Mouse (Mus musculus) MEL (cell line): ENCODE results near the gene Zfp952. TPM values are rescaled to one million over a fixed set of nuclear protein-coding genes. Genes with fewer than 3 reads are reported as not detected.

Experiments used
- DNase-seq: peaks from one replicate; pipeline ENCODE4 v3.0.0; 2011; ENCODE audit warnings: low read depth, low spot score
- H3K27ac ChIP-seq: 2 replicates; pipeline ENCODE4 v1.5.1; 2012; ENCODE audit warnings: low read depth, mild to moderate bottlenecking, control low read depth, low read length, moderate library complexity; ENCODE audit not compliant: control insufficient read depth
- H3K27me3 ChIP-seq, 2 experiments: fragments of 150-350 bp in 1 of 2; sonication (generic) in 1 of 2; 2 replicates each; pipeline ENCODE4 v1.6.1; 2012; ENCODE audit warnings: low read length in 2 of 2, mild to moderate bottlenecking in 2 of 2, improper control_type of control experiment in 1 of 2, moderate library complexity in 1 of 2; ENCODE audit not compliant: insufficient read depth in 2 of 2, control insufficient read depth in 1 of 2
- H3K36me3 ChIP-seq, 2 experiments: 2 replicates each; pipeline ENCODE4 v1.6.1; 2012 to 2014; ENCODE audit warnings: low read length in 2 of 2, improper control_type of control experiment in 1 of 2, inconsistent platforms in 1 of 2, mild to moderate bottlenecking in 1 of 2; ENCODE audit not compliant: insufficient read depth in 2 of 2, control insufficient read depth in 1 of 2
- H3K4me1 ChIP-seq, 2 experiments: fragments of 150-350 bp in 1 of 2; sonication (generic) in 1 of 2; 2 replicates each; pipeline ENCODE4 v1.6.1; 2012; ENCODE audit warnings: low read length in 2 of 2, improper control_type of control experiment in 1 of 2, mild to moderate bottlenecking in 1 of 2; ENCODE audit not compliant: insufficient read depth in 2 of 2, control insufficient read depth in 1 of 2
- H3K4me3 ChIP-seq, 2 experiments: fragments of 150-350 bp in 1 of 2; sonication (generic) in 1 of 2; 2 replicates each; pipeline ENCODE4 v1.5.1; 2012; ENCODE audit warnings: low read depth in 2 of 2, low read length in 2 of 2, mild to moderate bottlenecking in 2 of 2, moderate library complexity in 2 of 2, control low read depth in 1 of 2, improper control_type of control experiment in 1 of 2; ENCODE audit not compliant: control insufficient read depth in 1 of 2, insufficient read depth in 1 of 2
- H3K79me2 ChIP-seq: 2 replicates; pipeline ENCODE4 v1.6.1; 2012; ENCODE audit warnings: mild to moderate bottlenecking, low read length, moderate library complexity; ENCODE audit not compliant: control insufficient read depth, poor library complexity, insufficient read depth
- H3K9ac ChIP-seq: 2 replicates; pipeline ENCODE4 v1.6.1; 2012; ENCODE audit warnings: low read depth, mild to moderate bottlenecking, control low read depth, low read length, moderate library complexity; ENCODE audit not compliant: control insufficient read depth, poor library complexity, severe bottlenecking
- H3K9me3 ChIP-seq: fragments of 150-350 bp; sonication (generic); replicated peaks from 2 replicates; pipeline ENCODE4 v1.6.1; 2012; ENCODE audit warnings: mild to moderate bottlenecking, low read length, improper control_type of control experiment, moderate library complexity; ENCODE audit not compliant: insufficient read depth
- BHLHE40 ChIP-seq: IDR thresholded peaks from 2 replicates; pipeline ENCODE4 v1.6.1; 2012; ENCODE audit warnings: low read depth, mild to moderate bottlenecking, inconsistent platforms, low read length, improper control_type of control experiment, borderline replicate concordance
- CHD2 ChIP-seq: IDR thresholded peaks from 2 replicates; pipeline ENCODE4 v1.6.1; 2011; ENCODE audit warnings: low read length, improper control_type of control experiment
- CTCF ChIP-seq, 3 experiments: IDR thresholded peaks in 2 of 3; conservative IDR thresholded peaks in 1 of 3; 2 replicates each; pipeline ENCODE4 v1.5.1; 2011 to 2012; ENCODE audit warnings: low read length in 3 of 3, low read depth in 2 of 3, mild to moderate bottlenecking in 2 of 3, improper control_type of control experiment in 1 of 3, inconsistent platforms in 1 of 3, mixed read lengths in 1 of 3, moderate library complexity in 1 of 3; ENCODE audit not compliant: control insufficient read depth in 1 of 3, insufficient read depth in 1 of 3, poor library complexity in 1 of 3, severe bottlenecking in 1 of 3
- E2F4 ChIP-seq: IDR thresholded peaks from 2 replicates; pipeline ENCODE4 v1.6.1; 2011; ENCODE audit warnings: low read depth, low read length, improper control_type of control experiment, borderline replicate concordance
- ELF1 ChIP-seq: IDR thresholded peaks from 2 replicates; pipeline ENCODE4 v1.6.1; 2014; ENCODE audit warnings: low read depth, mild to moderate bottlenecking, inconsistent platforms, low read length, improper control_type of control experiment, moderate library complexity
- GATA1 ChIP-seq: IDR thresholded peaks from 2 replicates; pipeline ENCODE4 v1.6.1; 2011; ENCODE audit warnings: low read depth, low read length, improper control_type of control experiment
- HCFC1 ChIP-seq: IDR thresholded peaks from 2 replicates; pipeline ENCODE4 v1.6.1; 2012; ENCODE audit warnings: low read depth, mild to moderate bottlenecking, inconsistent platforms, low read length, improper control_type of control experiment, moderate library complexity
- JUND ChIP-seq: IDR thresholded peaks from 2 replicates; pipeline ENCODE4 v1.6.1; 2011; ENCODE audit warnings: low read depth, mild to moderate bottlenecking, improper control_type of control experiment, low read length
- KAT2A ChIP-seq: conservative IDR thresholded peaks from 2 replicates; pipeline ENCODE4 v1.6.1; 2012; ENCODE audit warnings: low read depth, low read length, improper control_type of control experiment, inconsistent platforms
- MAFK ChIP-seq: IDR thresholded peaks from 2 replicates; pipeline ENCODE4 v1.6.1; 2011; ENCODE audit warnings: low read depth, mild to moderate bottlenecking, low read length, improper control_type of control experiment, borderline replicate concordance
- MAX ChIP-seq: IDR thresholded peaks from 2 replicates; pipeline ENCODE4 v1.6.1; 2011; ENCODE audit warnings: low read length, improper control_type of control experiment
- MAZ ChIP-seq: IDR thresholded peaks from 2 replicates; pipeline ENCODE4 v1.6.1; 2012; ENCODE audit warnings: low read depth, mild to moderate bottlenecking, inconsistent platforms, low read length, improper control_type of control experiment
- MXI1 ChIP-seq: IDR thresholded peaks from 2 replicates; pipeline ENCODE4 v1.6.1; 2011; ENCODE audit warnings: mild to moderate bottlenecking, low read depth, low read length, improper control_type of control experiment
- MYB ChIP-seq: IDR thresholded peaks from 2 replicates; pipeline ENCODE4 v1.6.1; 2011; ENCODE audit warnings: mild to moderate bottlenecking, low read depth, low read length, improper control_type of control experiment
- MYC ChIP-seq: IDR thresholded peaks from 2 replicates; pipeline ENCODE4 v1.6.1; 2011; ENCODE audit warnings: low read depth, mild to moderate bottlenecking, low read length, improper control_type of control experiment, moderate library complexity
- NELFE ChIP-seq: IDR thresholded peaks from 2 replicates; pipeline ENCODE4 v1.6.1; 2011; ENCODE audit warnings: low read depth, low read length, improper control_type of control experiment
- POLR2A ChIP-seq, 2 experiments: IDR thresholded peaks; 2 replicates each; pipeline ENCODE4 v1.6.1; 2011 to 2012; ENCODE audit warnings: low read length in 2 of 2, mild to moderate bottlenecking in 2 of 2, control low read depth in 1 of 2, improper control_type of control experiment in 1 of 2, low read depth in 1 of 2, moderate library complexity in 1 of 2; ENCODE audit not compliant: control insufficient read depth in 1 of 2, insufficient read depth in 1 of 2, poor library complexity in 1 of 2
- SMC3 ChIP-seq: IDR thresholded peaks from 2 replicates; pipeline ENCODE4 v1.6.1; 2011; ENCODE audit warnings: low read depth, low read length, improper control_type of control experiment
- TBP ChIP-seq: IDR thresholded peaks from 2 replicates; pipeline ENCODE4 v1.8.0; 2011; ENCODE audit warnings: low read depth, low read length, improper control_type of control experiment
- TCF12 ChIP-seq: IDR thresholded peaks from 2 replicates; pipeline ENCODE4 v1.6.1; 2014; ENCODE audit warnings: low read depth, mild to moderate bottlenecking, inconsistent platforms, low read length, improper control_type of control experiment, moderate library complexity
- UBTF ChIP-seq: IDR thresholded peaks from 2 replicates; pipeline ENCODE4 v1.6.1; 2012; ENCODE audit warnings: low read depth, mild to moderate bottlenecking, inconsistent platforms, low read length, improper control_type of control experiment, moderate library complexity, borderline replicate concordance; ENCODE audit not compliant: insufficient read depth
- ZC3H11A ChIP-seq: IDR thresholded peaks from 2 replicates; pipeline ENCODE4 v1.6.1; 2012; ENCODE audit warnings: low read depth, mild to moderate bottlenecking, inconsistent platforms, low read length, improper control_type of control experiment
- ZKSCAN1 ChIP-seq: IDR thresholded peaks from 2 replicates; pipeline ENCODE4 v1.6.1; 2012; ENCODE audit warnings: low read depth, mild to moderate bottlenecking, inconsistent platforms, low read length, improper control_type of control experiment, moderate library complexity
- polyA plus RNA-seq, 2 experiments: library from polyadenylated mRNA; stranded (reverse) in 1 of 2; unstranded in 1 of 2; fragments of >175 nt in 1 of 2; fragments of >200 nt in 1 of 2; gene quantifications; 2 replicates each; pipeline versions ENCODE4 v1.2.1 to v1.2.4; 2012; ENCODE audit warnings: low replicate concordance in 2 of 2, low read depth in 1 of 2; ENCODE audit not compliant: insufficient read length in 2 of 2, insufficient read depth in 1 of 2, missing spikeins in 1 of 2
- total RNA-seq: library from RNA; depleted of rRNA; stranded (reverse); fragments of 300-350 nt; gene quantifications from 2 replicates; pipeline ENCODE4 v1.2.3, GENCODE M21; 2012

Zfp952 gene
- total and polyA plus RNA-seq, 3 experiments: 2.9 to 4.7 TPM; not detected in 1

DNA sequence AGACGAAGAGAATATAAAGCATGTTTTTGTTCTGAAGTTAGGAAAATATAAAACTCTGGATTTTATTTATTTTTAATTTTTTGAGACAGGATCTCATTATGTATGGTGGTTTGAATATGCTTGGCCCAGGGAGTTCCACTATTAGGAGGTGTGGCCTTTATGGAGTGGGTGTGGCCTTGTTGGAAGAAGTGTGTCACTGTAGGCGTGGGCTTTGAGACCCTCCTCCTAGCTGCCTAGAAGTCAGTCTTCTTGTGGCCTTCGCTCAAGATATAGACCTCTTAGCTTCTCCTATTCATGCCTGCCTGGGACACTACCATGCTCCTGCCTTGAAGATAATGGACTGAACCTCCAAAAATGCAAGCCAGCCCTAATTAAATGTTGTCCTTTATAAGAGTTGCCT lies 42.8 kb upstream of the Zfp952 start:
- H3K4me3 ChIP-seq: no peak overlapping the region
- no peaks in the 10 kb centered on the region for H3K9me3 ChIP-seq
- no peaks in the 10 kb centered on the region for H3K27me3 ChIP-seq
- H3K9ac ChIP-seq: no peak overlapping the region
- H3K36me3 ChIP-seq: peaks cover 0 to 3% of the 10 kb centered on the region in 2 experiments; a peak in 2 of 4 replicates
- TF ChIP-seq MYB: no peak
- no peak for TF ChIP-seq ZC3H11A
- TF ChIP-seq TCF12: no peak
- no peak for TF ChIP-seq UBTF
- peak; percentile 24 for DNase-seq
- peaks cover 0 to 5% of the 10 kb centered on the region in 2 experiments; a peak in 1 of 4 replicates for H3K4me1 ChIP-seq
- no peaks in the 10 kb centered on the region for H3K79me2 ChIP-seq
- H3K27ac ChIP-seq: no peak overlapping the region

DNA sequence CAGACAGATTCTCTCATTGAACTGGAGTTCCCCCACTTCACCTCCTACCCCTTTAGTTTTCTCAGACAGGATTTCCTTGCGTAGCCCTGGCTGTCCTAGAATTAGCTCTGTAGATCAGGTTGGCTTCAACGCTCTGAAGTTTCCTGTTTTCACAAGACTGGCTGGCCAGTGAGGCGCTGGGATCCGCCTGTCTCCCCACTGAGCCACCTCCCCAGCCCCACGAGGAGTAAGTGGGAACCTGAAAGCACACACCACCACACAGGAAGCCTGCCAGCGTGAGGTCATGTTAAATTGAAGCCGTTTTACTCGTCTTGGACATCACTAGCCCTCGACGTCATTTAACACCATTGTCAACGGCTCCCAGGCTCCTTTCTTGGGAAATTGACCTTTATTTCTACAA lies 41.9 kb upstream of the Zfp952 start:
- H3K27me3 ChIP-seq: no peaks in the 10 kb centered on the region
- no peak for DNase-seq
- no peak overlapping the region for H3K9ac ChIP-seq
- peaks cover 0 to 3% of the 10 kb centered on the region in 2 experiments; a peak in 2 of 4 replicates for H3K36me3 ChIP-seq
- peaks cover 0 to 5% of the 10 kb centered on the region in 2 experiments; a peak in 1 of 4 replicates for H3K4me1 ChIP-seq
- H3K79me2 ChIP-seq: no peaks in the 10 kb centered on the region
- H3K27ac ChIP-seq: no peak overlapping the region
- TF ChIP-seq JUND (no peak), HCFC1 (no peak), E2F4 (no peak), MAFK (no peak), POLR2A (IDR thresholded peaks at IDR 0.05; ENCODE audit: control insufficient read depth in 1 of 2, insufficient read depth in 1 of 2, low read depth in 1 of 2, low read length in 2 of 2, poor library complexity in 1 of 2) (no peak), KAT2A (no peak), MXI1 (no peak), ELF1 (no peak), MAX (no peak), BHLHE40 (no peak), MAZ (no peak), NELFE (no peak), CTCF (IDR thresholded peaks at IDR 0.05 in 2 of 3, conservative IDR thresholded peaks at IDR 0.05 in 1 of 3; ENCODE audit: control insufficient read depth in 1 of 3, insufficient read depth in 1 of 3, low read depth in 2 of 3, low read length in 3 of 3, poor library complexity in 1 of 3, severe bottlenecking in 1 of 3) (no peak), MYB (no peak), TBP (no peak), SMC3 (no peak), ZKSCAN1 (no peak), MYC (no peak), CHD2 (no peak), GATA1 (no peak)
- H3K9me3 ChIP-seq: no peaks in the 10 kb centered on the region
- no peak overlapping the region for H3K4me3 ChIP-seq
